Mouse (Mus musculus): ENCODE measurements around the gene Selp.

The Selp gene

GRCm38 (mm10) chr1:164114947-164115493 lies at the start of gene Selp:
TSS of gene Selp (plus strand) at chr1:164115264.
- no peaks in the 10 kb centered on the region for H3K27me3 ChIP-seq (ENCODE audit: control insufficient read depth, insufficient read depth, low read length, poor library complexity, severe bottlenecking)
- H3K36me3 ChIP-seq (ENCODE audit: control insufficient read depth, insufficient read depth, low read length, poor library complexity, severe bottlenecking) = no peaks in the 10 kb centered on the region
- no peak for DNase-seq (ENCODE audit: low read depth, low spot score)

- peak; percentile 37 for DNase-seq (ENCODE audit: low read depth, low spot score)
- Histone ChIP-seq H3K36me3 (ENCODE audit: control insufficient read depth, insufficient read depth, low read length, poor library complexity, severe bottlenecking) (peaks cover 27% of the 10 kb centered on the region), H3K27me3 (ENCODE audit: control insufficient read depth, insufficient read depth, low read length, poor library complexity, severe bottlenecking) (no peaks in the 10 kb centered on the region)
Measured at GRCm38 (mm10) chr1:164069261-164069660, 45.8 kb upstream of the Selp start.

GRCm38 (mm10) chr1:164070461-164070860 lies 44.6 kb upstream of the Selp start:
- peak; percentile 68 for DNase-seq (ENCODE audit: low read depth, low spot score)
- H3K36me3 ChIP-seq (ENCODE audit: control insufficient read depth, insufficient read depth, low read length, poor library complexity, severe bottlenecking) = peaks cover 21% of the 10 kb centered on the region
- no peaks in the 10 kb centered on the region for H3K27me3 ChIP-seq (ENCODE audit: control insufficient read depth, insufficient read depth, low read length, poor library complexity, severe bottlenecking)

- peak; percentile 69 for DNase-seq (ENCODE audit: low read depth, low spot score)
- Histone ChIP-seq H3K36me3 (ENCODE audit: control insufficient read depth, insufficient read depth, low read length, poor library complexity, severe bottlenecking) (peaks cover 20% of the 10 kb centered on the region; the same call in 1 of the 2 replicates), H3K27me3 (ENCODE audit: control insufficient read depth, insufficient read depth, low read length, poor library complexity, severe bottlenecking) (no peaks in the 10 kb centered on the region)
Measured at GRCm38 (mm10) chr1:164071111-164071510, 44.0 kb upstream of the Selp start.

GRCm38 (mm10) chr1:164072001-164072400 lies 43.1 kb upstream of the Selp start:
- H3K36me3 ChIP-seq (ENCODE audit: control insufficient read depth, insufficient read depth, low read length, poor library complexity, severe bottlenecking) = peaks cover 18% of the 10 kb centered on the region; the same call in 1 of the 2 replicates
- H3K27me3 ChIP-seq (ENCODE audit: control insufficient read depth, insufficient read depth, low read length, poor library complexity, severe bottlenecking) = no peaks in the 10 kb centered on the region
- DNase-seq (ENCODE audit: low read depth, low spot score) = no peak

- no peak for DNase-seq (ENCODE audit: low read depth, low spot score)
- peaks cover 11% of the 10 kb centered on the region; the same call in 1 of the 2 replicates for H3K36me3 ChIP-seq (ENCODE audit: control insufficient read depth, insufficient read depth, low read length, poor library complexity, severe bottlenecking)
- H3K27me3 ChIP-seq (ENCODE audit: control insufficient read depth, insufficient read depth, low read length, poor library complexity, severe bottlenecking) = no peaks in the 10 kb centered on the region
Measured at GRCm38 (mm10) chr1:164073091-164073490, 42.0 kb upstream of the Selp start.

GRCm38 (mm10) chr1:164073803-164074202 lies 41.3 kb upstream of the Selp start:
- H3K27me3 ChIP-seq (ENCODE audit: control insufficient read depth, insufficient read depth, low read length, poor library complexity, severe bottlenecking) = no peaks in the 10 kb centered on the region
- DNase-seq (ENCODE audit: low read depth, low spot score) = no peak
- H3K36me3 ChIP-seq (ENCODE audit: control insufficient read depth, insufficient read depth, low read length, poor library complexity, severe bottlenecking) = peaks cover 11% of the 10 kb centered on the region; the same call in 1 of the 2 replicates

GRCm38 (mm10) chr1:164074606-164075140 lies 40.4 kb upstream of the Selp start:
- DNase-seq (ENCODE audit: low read depth, low spot score) = peak; percentile 56
- no peaks in the 10 kb centered on the region for H3K27me3 ChIP-seq (ENCODE audit: control insufficient read depth, insufficient read depth, low read length, poor library complexity, severe bottlenecking)
- peaks cover 10% of the 10 kb centered on the region; the same call in 1 of the 2 replicates for H3K36me3 ChIP-seq (ENCODE audit: control insufficient read depth, insufficient read depth, low read length, poor library complexity, severe bottlenecking)

- Histone ChIP-seq H3K27me3 (ENCODE audit: control insufficient read depth, insufficient read depth, low read length, poor library complexity, severe bottlenecking) (no peaks in the 10 kb centered on the region), H3K36me3 (ENCODE audit: control insufficient read depth, insufficient read depth, low read length, poor library complexity, severe bottlenecking) (peaks cover 18% of the 10 kb centered on the region; the same call in 1 of the 2 replicates)
- DNase-seq (ENCODE audit: low read depth, low spot score) = no peak
Measured at GRCm38 (mm10) chr1:164075416-164075815, 39.6 kb upstream of the Selp start.

GRCm38 (mm10) chr1:164076441-164076840 lies 38.6 kb upstream of the Selp start:
- no peaks in the 10 kb centered on the region for H3K27me3 ChIP-seq (ENCODE audit: control insufficient read depth, insufficient read depth, low read length, poor library complexity, severe bottlenecking)
- peak; percentile 77 for DNase-seq (ENCODE audit: low read depth, low spot score)
- peaks cover 23% of the 10 kb centered on the region; the same call in 1 of the 2 replicates for H3K36me3 ChIP-seq (ENCODE audit: control insufficient read depth, insufficient read depth, low read length, poor library complexity, severe bottlenecking)

GRCm38 (mm10) chr1:164077031-164077430 lies 38.0 kb upstream of the Selp start:
- DNase-seq (ENCODE audit: low read depth, low spot score) = peak; percentile 44
- Histone ChIP-seq H3K27me3 (ENCODE audit: control insufficient read depth, insufficient read depth, low read length, poor library complexity, severe bottlenecking) (no peaks in the 10 kb centered on the region), H3K36me3 (ENCODE audit: control insufficient read depth, insufficient read depth, low read length, poor library complexity, severe bottlenecking) (peaks cover 23% of the 10 kb centered on the region; the same call in 1 of the 2 replicates)

GRCm38 (mm10) chr1:164078323-164078741 lies 36.7 kb upstream of the Selp start:
- Histone ChIP-seq H3K36me3 (ENCODE audit: control insufficient read depth, insufficient read depth, low read length, poor library complexity, severe bottlenecking) (peaks cover 16% of the 10 kb centered on the region; the same call in 1 of the 2 replicates), H3K27me3 (ENCODE audit: control insufficient read depth, insufficient read depth, low read length, poor library complexity, severe bottlenecking) (no peaks in the 10 kb centered on the region)
- DNase-seq (ENCODE audit: low read depth, low spot score) = peak; percentile 70

GRCm38 (mm10) chr1:164079091-164079490 lies 36.0 kb upstream of the Selp start:
- no peak for DNase-seq (ENCODE audit: low read depth, low spot score)
- peaks cover 13% of the 10 kb centered on the region; the same call in 1 of the 2 replicates for H3K36me3 ChIP-seq (ENCODE audit: control insufficient read depth, insufficient read depth, low read length, poor library complexity, severe bottlenecking)
- no peaks in the 10 kb centered on the region for H3K27me3 ChIP-seq (ENCODE audit: control insufficient read depth, insufficient read depth, low read length, poor library complexity, severe bottlenecking)

- H3K36me3 ChIP-seq (ENCODE audit: control insufficient read depth, insufficient read depth, low read length, poor library complexity, severe bottlenecking) = peaks cover 13% of the 10 kb centered on the region; the same call in 1 of the 2 replicates
- DNase-seq (ENCODE audit: low read depth, low spot score) = no peak
- H3K27me3 ChIP-seq (ENCODE audit: control insufficient read depth, insufficient read depth, low read length, poor library complexity, severe bottlenecking) = no peaks in the 10 kb centered on the region
Measured at GRCm38 (mm10) chr1:164083046-164083445, 32.0 kb upstream of the Selp start.

- no peak for DNase-seq (ENCODE audit: low read depth, low spot score)
- no peaks in the 10 kb centered on the region for H3K27me3 ChIP-seq (ENCODE audit: control insufficient read depth, insufficient read depth, low read length, poor library complexity, severe bottlenecking)
Measured at GRCm38 (mm10) chr1:164086797-164087196, 28.3 kb upstream of the Selp start.

More at GRCm38 (mm10) chr1:164086797-164087196, 28.3 kb upstream of the Selp start:
- H3K36me3 ChIP-seq (ENCODE audit: control insufficient read depth, insufficient read depth, low read length, poor library complexity, severe bottlenecking) = no peaks in the 10 kb centered on the region
